Mouse (Mus musculus) hindbrain, embryonic 10.5 days (tissue): ENCODE data around the gene Krt10. TPM values are rescaled to one million over a fixed set of nuclear protein-coding genes. Genes with fewer than 3 reads are reported as not detected.
A peak's percentile ranks its signal among the peaks of the same experiment; 100 is the strongest.

Experiments used
- DNase-seq: peaks from one replicate; pipeline ENCODE4 v3.0.0-alpha.2; 2017; ENCODE audit warnings: low spot score
- H3K27ac ChIP-seq: fragments of 300-500 bp; sonication (generic); 2 replicates; pipeline ENCODE4 v1.5.1; 2016; ENCODE audit warnings: mild to moderate bottlenecking, moderate library complexity
- H3K27me3 ChIP-seq: fragments of 300-500 bp; sonication (generic); 2 replicates; pipeline ENCODE4 v1.6.1; 2016; ENCODE audit warnings: mild to moderate bottlenecking; ENCODE audit not compliant: poor library complexity, insufficient read depth, severe bottlenecking
- H3K36me3 ChIP-seq: fragments of 300-500 bp; sonication (generic); 2 replicates; pipeline ENCODE4 v1.6.1; 2016; ENCODE audit warnings: mild to moderate bottlenecking, moderate library complexity
- H3K4me1 ChIP-seq: fragments of 300-500 bp; sonication (generic); replicated peaks from 2 replicates; pipeline ENCODE4 v1.6.1; 2016; ENCODE audit warnings: mild to moderate bottlenecking
- H3K4me3 ChIP-seq: fragments of 300-500 bp; sonication (generic); 2 replicates; pipeline ENCODE4 v1.5.1; 2016; ENCODE audit warnings: mild to moderate bottlenecking, moderate library complexity
- H3K9me3 ChIP-seq: fragments of 300-500 bp; sonication (generic); 2 replicates; pipeline ENCODE4 v1.6.1; 2016; ENCODE audit warnings: mild to moderate bottlenecking, moderate library complexity
- WGBS: fragments of 180-500 bp; shearing (Covaris S2); methylation state at CpG from one replicate; pipeline ENCODE4 v1.1.7; 2016; 5-methylcytosine and 5-hydroxymethylcytosine counted together
- polyA plus RNA-seq: library from polyadenylated mRNA; unstranded; fragments of >200 nt; fragmentation: Nextera tagmentation; extraction: Ambion mirVana; gene quantifications from 2 replicates; pipeline ENCODE4 v1.2.1, GENCODE M21; 2016

The Krt10 gene
- polyA plus RNA-seq, 1 experiment from 2014 or later = 27.4 TPM

GRCm38 (mm10) chr11:99398084-99398483, 8.9 kb upstream of the Krt10 start:
- Histone ChIP-seq H3K9me3 (no peaks in the 10 kb centered on the region), H3K27me3 (0 out of 2 replicates have a peak, but pooled peaks cover 7% of the 10 kb centered on the region), H3K27ac (no peak overlapping the region), H3K4me3 (no peak overlapping the region), H3K4me1 (no peaks in the 10 kb centered on the region), H3K36me3 (no peaks in the 10 kb centered on the region)
- 84% methylated on average over 3 of the region's 3 CpGs for WGBS
- no peak for DNase-seq

- no peaks in the 10 kb centered on the region for H3K36me3 ChIP-seq
- H3K4me1 ChIP-seq = no peaks in the 10 kb centered on the region
- no peak overlapping the region for H3K27ac ChIP-seq
- H3K27me3 ChIP-seq = 0 out of 2 replicates have a peak, but pooled peaks cover 7% of the 10 kb centered on the region
- 92% methylated on average over 2 of the region's 2 CpGs for WGBS
- DNase-seq = no peak
- H3K9me3 ChIP-seq = no peaks in the 10 kb centered on the region
- H3K4me3 ChIP-seq = no peak overlapping the region
These were observed 7.5 kb upstream of the Krt10 start for GRCm38 (mm10) chr11:99396661-99397060.

GRCm38 (mm10) chr11:99396034-99396433, 6.9 kb upstream of the Krt10 start:
- no peak overlapping the region for H3K27ac ChIP-seq
- no peak for DNase-seq
- H3K9me3 ChIP-seq = no peaks in the 10 kb centered on the region
- no peaks in the 10 kb centered on the region for H3K36me3 ChIP-seq
- H3K27me3 ChIP-seq = 0 out of 2 replicates have a peak, but pooled peaks cover 7% of the 10 kb centered on the region
- H3K4me1 ChIP-seq = no peaks in the 10 kb centered on the region
- H3K4me3 ChIP-seq = no peak overlapping the region
- 63% methylated on average over 3 of the region's 3 CpGs for WGBS

- 88% methylated on average over 10 of the region's 10 CpGs for WGBS
- Histone ChIP-seq H3K4me1 (no peaks in the 10 kb centered on the region), H3K27me3 (no peaks in the 10 kb centered on the region), H3K9me3 (no peaks in the 10 kb centered on the region), H3K4me3 (no peak overlapping the region), H3K27ac (no peak overlapping the region), H3K36me3 (0 out of 2 replicates have a peak, but pooled peaks cover 7% of the 10 kb centered on the region)
- no peak for DNase-seq
These were observed 3.3 kb upstream of the Krt10 start for GRCm38 (mm10) chr11:99392492-99392891.

- H3K36me3 ChIP-seq = 0 out of 2 replicates have a peak, but pooled peaks cover 7% of the 10 kb centered on the region
- H3K9me3 ChIP-seq = no peaks in the 10 kb centered on the region
- no peak overlapping the region for H3K4me3 ChIP-seq
- WGBS = 85% methylated on average over 6 of the region's 6 CpGs
- H3K4me1 ChIP-seq = peaks cover 8% of the 10 kb centered on the region
- no peaks in the 10 kb centered on the region for H3K27me3 ChIP-seq
- no peak for DNase-seq
- H3K27ac ChIP-seq = no peak overlapping the region
These were observed 2.2 kb upstream of the Krt10 start for GRCm38 (mm10) chr11:99391375-99391774.

- WGBS = 79% methylated on average over 7 of the region's 7 CpGs
- Histone ChIP-seq H3K4me1 (peaks cover 9% of the 10 kb centered on the region), H3K27me3 (no peaks in the 10 kb centered on the region), H3K9me3 (no peaks in the 10 kb centered on the region), H3K36me3 (0 out of 2 replicates have a peak, but pooled peaks cover 7% of the 10 kb centered on the region), H3K4me3 (no peak overlapping the region), H3K27ac (no peak overlapping the region)
- no peak for DNase-seq
These were observed 1.7 kb upstream of the Krt10 start for GRCm38 (mm10) chr11:99390866-99391265.

- H3K27me3 ChIP-seq = peaks cover 7% of the 10 kb centered on the region; the same call in 1 of the 2 replicates
- peaks cover 9% of the 10 kb centered on the region for H3K4me1 ChIP-seq
- no peaks in the 10 kb centered on the region for H3K9me3 ChIP-seq
- no peak overlapping the region for H3K27ac ChIP-seq
- WGBS = 95% methylated on average over 18 of the region's 18 CpGs
- DNase-seq = no peak
- H3K36me3 ChIP-seq = 0 out of 2 replicates have a peak, but pooled peaks cover 7% of the 10 kb centered on the region
- H3K4me3 ChIP-seq = no peak overlapping the region
These were observed 503 bp downstream of the Krt10 start for GRCm38 (mm10) chr11:99388661-99389060.

- H3K9me3 ChIP-seq = no peaks in the 10 kb centered on the region
- peaks cover 9% of the 10 kb centered on the region for H3K4me1 ChIP-seq
- peak; percentile 92 for DNase-seq
- WGBS = 2% methylated on average over 71 of the region's 71 CpGs
- H3K36me3 ChIP-seq = 0 out of 2 replicates have a peak, but pooled peaks cover 7% of the 10 kb centered on the region
- peak overlapping the region; percentile 69 for H3K4me3 ChIP-seq
- peak overlapping the region; percentile 93 for H3K27ac ChIP-seq
- peaks cover 21% of the 10 kb centered on the region for H3K27me3 ChIP-seq
These were observed 3.1 kb downstream of the Krt10 start for GRCm38 (mm10) chr11:99385813-99386721.

- WGBS = 23% methylated on average over 5 of the region's 5 CpGs
- no peaks in the 10 kb centered on the region for H3K36me3 ChIP-seq
- peak; percentile 71 for DNase-seq
- peaks cover 21% of the 10 kb centered on the region for H3K27me3 ChIP-seq
- H3K4me1 ChIP-seq = no peaks in the 10 kb centered on the region
- no peaks in the 10 kb centered on the region for H3K9me3 ChIP-seq
- H3K4me3 ChIP-seq = no peak overlapping the region
- H3K27ac ChIP-seq = no peak overlapping the region
These were observed 9.6 kb downstream of the Krt10 start for GRCm38 (mm10) chr11:99379568-99379967.

- no peak within 1 kb of the TSS for H3K4me3 ChIP-seq
- no peaks in the 10 kb centered on the region for H3K9me3 ChIP-seq
- WGBS = 87% methylated on average over 13 of the region's 13 CpGs
- DNase-seq = no peak
- no peaks in the 10 kb centered on the region for H3K27me3 ChIP-seq
- H3K27ac ChIP-seq = no peak within 1 kb of the TSS
- no peaks in the 10 kb centered on the region for H3K4me1 ChIP-seq
- no peaks in the 10 kb centered on the region for H3K36me3 ChIP-seq
These were observed 14.4 kb downstream of the Krt10 start, which contains the start of gene Krt28 for GRCm38 (mm10) chr11:99374803-99375202. TSS of gene Krt28 (minus strand) at chr11:99374903.

GRCm38 (mm10) chr11:99369853-99370451, 19.2 kb downstream of the Krt10 start:
- no peaks in the 10 kb centered on the region for H3K9me3 ChIP-seq
- DNase-seq = no peak

GRCm38 (mm10) chr11:99369229-99369628, 19.9 kb downstream of the Krt10 start:
- no peaks in the 10 kb centered on the region for H3K27me3 ChIP-seq
- H3K36me3 ChIP-seq = no peaks in the 10 kb centered on the region
- WGBS = 11% methylated on average over 3 of the region's 3 CpGs
- H3K27ac ChIP-seq = no peak overlapping the region
- no peaks in the 10 kb centered on the region for H3K9me3 ChIP-seq
- no peak overlapping the region for H3K4me3 ChIP-seq
- no peaks in the 10 kb centered on the region for H3K4me1 ChIP-seq
- DNase-seq = peak; percentile 22

More at GRCm38 (mm10) chr11:99369853-99370451, 19.2 kb downstream of the Krt10 start:
- Histone ChIP-seq H3K27me3 (no peaks in the 10 kb centered on the region), H3K4me1 (no peaks in the 10 kb centered on the region), H3K27ac (no peak overlapping the region), H3K36me3 (no peaks in the 10 kb centered on the region), H3K4me3 (no peak overlapping the region)
- WGBS = 87% methylated on average over 8 of the region's 8 CpGs

GRCm38 (mm10) chr11:99366791-99367190, 22.4 kb downstream of the Krt10 start:
- H3K27me3 ChIP-seq = no peaks in the 10 kb centered on the region
- no peak for DNase-seq
- H3K27ac ChIP-seq = no peak overlapping the region
- H3K36me3 ChIP-seq = no peaks in the 10 kb centered on the region
- WGBS = 51% methylated on average over 10 of the region's 10 CpGs
- H3K4me3 ChIP-seq = no peak overlapping the region
- H3K9me3 ChIP-seq = no peaks in the 10 kb centered on the region
- H3K4me1 ChIP-seq = no peaks in the 10 kb centered on the region
